In the genomic region with DNA sequence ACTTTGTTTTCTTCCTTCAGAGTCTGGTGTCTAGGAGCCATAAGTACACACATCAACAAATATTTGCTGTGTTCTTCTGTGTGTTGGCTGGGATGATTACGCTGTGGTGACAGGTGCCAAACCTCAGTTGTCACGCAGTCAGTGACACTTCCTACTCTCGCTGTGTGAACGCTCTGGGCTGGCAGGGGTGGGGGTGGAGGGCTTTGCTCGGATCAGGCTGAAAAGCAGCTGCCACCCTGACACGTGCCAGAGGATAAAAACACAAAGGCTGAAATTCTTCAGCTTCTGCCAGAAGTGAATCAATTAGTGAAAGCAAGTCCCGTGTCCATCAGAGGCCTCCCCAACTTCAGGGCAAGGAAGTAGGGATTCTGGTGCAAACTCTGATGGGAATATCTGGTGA, we compare ENCODE assay signal across 11 mouse cellular contexts. TPM values are rescaled to one million over a fixed set of nuclear protein-coding genes. Genes with fewer than 3 reads are reported as not detected.
DNase-seq lines count a peak whose midpoint lies in the region; ATAC-seq and TF ChIP-seq lines count a peak whose summit lies in the region.
"Had no signal": no experiment of that assay in that cellular context is flagged by ENCODE, and none has a peak within 500 bp of the region (broad histone marks: within the 10 kb centered on the region; RNA-seq: fewer than 3 reads in every experiment).

No protein-coding gene starts in this region.

- H3K36me3 ChIP-seq in forebrain, postnatal 0 days (ENCODE audit: insufficient read depth): no peaks in the 10 kb centered on the region
- no peaks in the 10 kb centered on the region for H3K36me3 ChIP-seq in forebrain, embryonic 15.5 days
- H3K36me3 ChIP-seq in lung, embryonic 15.5 days: no peaks in the 10 kb centered on the region
- H3K36me3 ChIP-seq: embryonic facial prominence, embryonic 13.5 days; heart, embryonic 15.5 days had no signal

- DNase-seq in forebrain, postnatal 0 days: no peak
- DNase-seq in CD4-positive, CD25-positive, alpha-beta regulatory T cell, adult 2 months (ENCODE audit: low read depth, low spot score): peak; percentile 92
- DNase-seq in retina, embryonic 14.5 days (ENCODE audit: low spot score): peak; percentile 20
- no peak for DNase-seq in adipocyte (ENCODE audit: low spot score)
- DNase-seq in adrenal gland, adult (ENCODE audit: inconsistent age in 2 of 2, low spot score in 1 of 2): no peak
- DNase-seq in kidney, adult 9 months: no peak
- DNase-seq: adrenal gland, postnatal 36 days had no signal

- no peaks in the 10 kb centered on the region for H3K9me3 ChIP-seq in forebrain, postnatal 0 days (ENCODE audit: low read length)
- no peaks in the 10 kb centered on the region for H3K9me3 ChIP-seq in forebrain, embryonic 15.5 days
- H3K9me3 ChIP-seq in lung, embryonic 15.5 days: no peaks in the 10 kb centered on the region
- H3K9me3 ChIP-seq: embryonic facial prominence, embryonic 13.5 days; heart, embryonic 15.5 days had no signal

- H3K27me3 ChIP-seq in forebrain, postnatal 0 days (ENCODE audit: insufficient read depth, low read length): no peaks in the 10 kb centered on the region
- 0 out of 2 replicates have a peak, but pooled peaks cover 3% of the 10 kb centered on the region for H3K27me3 ChIP-seq in forebrain, embryonic 15.5 days
- no peaks in the 10 kb centered on the region for H3K27me3 ChIP-seq in lung, embryonic 15.5 days
- H3K27me3 ChIP-seq: embryonic facial prominence, embryonic 13.5 days; heart, embryonic 15.5 days had no signal

- TF ChIP-seq CTCF in forebrain, postnatal 0 days (IDR thresholded peaks at IDR 0.05; ENCODE audit: low read depth): no peak

- ATAC-seq in forebrain, postnatal 0 days: peak; percentile 59
- no peak for ATAC-seq in forebrain, embryonic 15.5 days (replicated peaks)
- peak; percentile 64; the same call in 1 of the 2 replicates for ATAC-seq in lung, embryonic 15.5 days (ENCODE audit: borderline replicate concordance, extremely low read depth, low FRiP score, low TSS enrichment)

- H3K4me2 ChIP-seq in forebrain, postnatal 0 days (ENCODE audit: low read depth): no peak overlapping the region
- H3K4me2 ChIP-seq in forebrain, embryonic 15.5 days (replicated peaks): no peak overlapping the region
- H3K4me2 ChIP-seq in lung, embryonic 15.5 days: no peak overlapping the region
- H3K4me2 ChIP-seq: embryonic facial prominence, embryonic 13.5 days; heart, embryonic 15.5 days had no signal

- no peak overlapping the region for H3K4me3 ChIP-seq in forebrain, postnatal 0 days (ENCODE audit: low read depth, low read length)
- no peak overlapping the region for H3K4me3 ChIP-seq in forebrain, embryonic 15.5 days
- no peak overlapping the region for H3K4me3 ChIP-seq in lung, embryonic 15.5 days
- H3K4me3 ChIP-seq: embryonic facial prominence, embryonic 13.5 days; heart, embryonic 15.5 days had no signal

- 9% methylated on average over 7 of the region's 7 CpGs for WGBS in forebrain, postnatal 0 days
- WGBS in forebrain, embryonic 15.5 days: 7% methylated on average over 7 of the region's 7 CpGs
- 16% methylated on average over 7 of the region's 7 CpGs for WGBS in lung, embryonic 15.5 days

- H3K27ac ChIP-seq in forebrain, postnatal 0 days (ENCODE audit: low read depth, low read length): no peak overlapping the region
- no peak overlapping the region for H3K27ac ChIP-seq in forebrain, embryonic 15.5 days (replicated peaks)
- H3K27ac ChIP-seq in lung, embryonic 15.5 days: no peak overlapping the region
- H3K27ac ChIP-seq: embryonic facial prominence, embryonic 13.5 days; heart, embryonic 15.5 days had no signal

- no peak overlapping the region for H3K9ac ChIP-seq in forebrain, postnatal 0 days
- no peak overlapping the region for H3K9ac ChIP-seq in forebrain, embryonic 15.5 days (replicated peaks)
- no peak overlapping the region for H3K9ac ChIP-seq in lung, embryonic 15.5 days
- H3K9ac ChIP-seq: embryonic facial prominence, embryonic 13.5 days; heart, embryonic 15.5 days had no signal

- no peaks in the 10 kb centered on the region for H3K4me1 ChIP-seq in forebrain, postnatal 0 days (ENCODE audit: insufficient read depth)
- H3K4me1 ChIP-seq in forebrain, embryonic 15.5 days: no peaks in the 10 kb centered on the region
- peaks cover 14% of the 10 kb centered on the region for H3K4me1 ChIP-seq in lung, embryonic 15.5 days

RNA-seq across cellular contexts. Expression of a gene that starts 20.0 kb away (rescaled TPM):
- 17.2 and 21.2 TPM in 2 replicates for total RNA-seq in forebrain, postnatal 0 days (2014; rRNA removed)
- 9.6 and 12.3 TPM in 2 replicates for polyA plus RNA-seq in forebrain, postnatal 0 days (2015; fragmentation: Nextera tagmentation; extraction: Ambion mirVana)
- polyA plus RNA-seq in forebrain, embryonic 15.5 days (2015; fragmentation: Nextera tagmentation; extraction: Ambion mirVana): 18.9 and 20.3 TPM in 2 replicates
- 104 and 106 TPM in 2 replicates for polyA plus RNA-seq in lung, embryonic 15.5 days (2015; fragmentation: Nextera tagmentation; extraction: Ambion mirVana)

Comparison
In these comparisons a context has a peak if more than half of its experiments do, and no peak if none do; other contexts are left out.
1. DNase-seq: peak in CD4-positive, CD25-positive, alpha-beta regulatory T cell, adult 2 months (single experiment) and retina, embryonic 14.5 days (single experiment); none in forebrain, postnatal 0 days (single experiment), adipocyte (single experiment), adrenal gland, adult (0 of 2) and kidney, adult 9 months (single experiment).